Mouse (Mus musculus): ENCODE results near the gene 4930558K02Rik. TPM values are rescaled to one million over a fixed set of nuclear protein-coding genes. Genes with fewer than 3 reads are reported as not detected.

Gene 4930558K02Rik
- polyA plus RNA-seq, 1 experiment, result not detected

DNA sequence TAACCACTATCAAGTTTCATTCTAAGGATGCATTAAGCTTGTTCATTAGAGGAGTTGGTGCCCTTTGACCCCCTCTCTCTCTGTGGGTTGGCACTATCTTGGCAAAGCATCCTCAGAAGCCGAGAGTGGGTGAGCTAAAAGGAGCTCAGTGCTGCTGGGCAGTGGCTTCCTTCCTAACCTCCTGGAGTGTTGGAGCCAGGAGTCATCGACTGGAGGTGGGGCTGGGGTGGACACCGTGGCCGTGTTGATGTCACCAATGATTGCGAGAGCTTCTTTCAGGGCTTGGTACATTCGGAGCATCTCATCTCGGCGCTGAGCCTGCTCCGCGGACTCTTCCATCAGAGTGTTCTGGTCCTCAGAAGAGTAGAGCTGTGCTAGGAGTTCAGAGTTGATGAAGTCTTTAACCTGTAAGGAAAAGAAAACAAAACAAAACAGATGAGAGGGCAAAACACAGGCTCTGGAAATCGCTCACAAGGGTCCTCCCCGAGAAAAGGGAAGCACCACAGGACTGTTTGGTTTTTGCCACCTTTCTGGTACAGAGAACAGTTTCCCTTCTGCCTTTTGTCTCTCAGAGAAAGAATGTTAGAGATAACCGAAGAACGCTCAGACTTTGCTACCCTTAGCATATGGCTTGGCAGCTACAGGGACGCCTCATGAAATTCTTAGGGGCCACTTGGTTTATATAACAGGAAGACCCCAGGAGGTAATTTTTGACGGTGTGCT lies 32.2 kb upstream of the 4930558K02Rik start:
- H3K4me3 ChIP-seq (ENCODE audit: insufficient read depth, low read length), result no peak overlapping the region
- peaks cover 30% of the 10 kb centered on the region for H3K4me1 ChIP-seq (ENCODE audit: control insufficient read depth, insufficient read depth, low read length)
- TF ChIP-seq CTCF (IDR thresholded peaks at IDR 0.05; ENCODE audit: borderline replicate concordance, insufficient read depth, low read length) (no peak), POLR2A (IDR thresholded peaks at IDR 0.05; ENCODE audit: low read depth, low read length) (no peak)
- H3K27ac ChIP-seq (ENCODE audit: insufficient read depth, low read length), result no peak overlapping the region

DNA sequence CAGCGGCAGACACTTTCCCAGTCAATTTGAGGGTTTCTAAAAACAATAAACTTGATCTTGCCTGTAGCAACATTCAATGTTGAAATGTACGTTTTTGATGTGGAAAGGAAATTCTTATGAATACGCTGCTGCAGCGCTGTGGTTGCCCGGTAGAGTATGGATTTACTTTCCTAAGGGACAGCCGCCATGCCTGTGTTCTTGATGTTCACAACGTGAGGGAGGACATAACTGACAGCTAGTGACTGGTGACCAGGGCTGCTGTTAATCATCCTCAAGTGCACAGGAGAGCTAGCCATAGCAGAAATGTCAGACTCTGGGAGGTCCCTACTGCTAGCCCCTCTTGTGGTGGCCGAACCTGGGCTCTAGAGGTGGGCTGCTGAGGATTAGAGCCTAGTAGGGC lies 29.6 kb upstream of the 4930558K02Rik start:
- H3K4me1 ChIP-seq (ENCODE audit: control insufficient read depth, insufficient read depth, low read length), result peaks cover 23% of the 10 kb centered on the region
- peak; percentile 12; the same call in 1 of the 2 replicates for TF ChIP-seq POLR2A (IDR thresholded peaks at IDR 0.05; ENCODE audit: low read depth, low read length)
- TF ChIP-seq CTCF (IDR thresholded peaks at IDR 0.05; ENCODE audit: borderline replicate concordance, insufficient read depth, low read length), result no peak
- peak overlapping the region; percentile 99 for H3K27ac ChIP-seq (ENCODE audit: insufficient read depth, low read length)
- no peak overlapping the region for H3K4me3 ChIP-seq (ENCODE audit: insufficient read depth, low read length)

DNA sequence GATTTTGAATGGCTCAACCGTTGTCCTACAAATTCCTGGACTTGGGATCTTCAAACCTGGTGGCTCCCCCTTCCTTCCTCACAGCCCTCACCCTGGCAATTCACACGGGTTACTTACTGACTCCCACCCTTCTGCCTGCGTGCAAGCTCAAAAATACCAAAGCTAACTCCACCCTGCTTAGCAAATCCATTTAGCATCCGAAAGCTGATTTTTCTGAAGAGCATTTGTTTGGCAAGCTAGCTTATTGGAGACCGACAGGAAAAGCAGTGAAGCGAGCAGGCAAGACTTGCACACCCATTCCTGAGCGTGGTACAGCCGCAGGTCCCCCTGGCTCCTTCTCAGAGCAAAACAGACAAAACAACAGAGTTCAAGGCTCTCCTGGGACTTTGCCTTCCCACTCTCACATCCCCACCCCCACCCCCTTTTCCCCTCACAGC lies 29.2 kb upstream of the 4930558K02Rik start:
- H3K4me1 ChIP-seq (ENCODE audit: control insufficient read depth, insufficient read depth, low read length), result peaks cover 22% of the 10 kb centered on the region

DNA sequence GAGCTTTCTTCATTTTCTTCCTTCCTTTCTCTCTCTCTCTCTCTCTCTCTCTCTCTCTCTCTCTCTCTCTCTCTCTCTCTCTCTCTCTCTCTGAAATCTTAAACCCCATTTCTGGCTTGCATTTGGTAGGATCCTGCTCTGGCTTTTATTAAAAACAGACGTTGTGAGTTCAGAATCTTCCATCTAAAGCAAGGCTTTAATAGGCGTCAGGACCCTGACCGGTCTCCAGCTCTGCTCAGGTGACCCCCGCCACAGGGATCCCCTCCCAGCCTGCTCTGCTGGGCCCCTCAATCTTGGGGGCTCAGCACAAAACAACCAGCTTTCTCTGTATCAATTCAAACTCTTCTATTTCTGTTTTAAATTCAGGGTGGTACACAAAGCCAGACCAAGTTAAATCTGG lies 28.8 kb upstream of the 4930558K02Rik start:
- Histone ChIP-seq H3K27ac (ENCODE audit: insufficient read depth, low read length) (peak overlapping the region; percentile 99), H3K4me1 (ENCODE audit: control insufficient read depth, insufficient read depth, low read length) (peaks cover 21% of the 10 kb centered on the region), H3K4me3 (ENCODE audit: insufficient read depth, low read length) (no peak overlapping the region)
- TF ChIP-seq CTCF (IDR thresholded peaks at IDR 0.05; ENCODE audit: borderline replicate concordance, insufficient read depth, low read length), result no peak

More for the DNA sequence above, 29.2 kb upstream of the 4930558K02Rik start:
- Histone ChIP-seq H3K4me3 (ENCODE audit: insufficient read depth, low read length) (no peak overlapping the region), H3K27ac (ENCODE audit: insufficient read depth, low read length) (peak overlapping the region; percentile 99)
- TF ChIP-seq POLR2A (IDR thresholded peaks at IDR 0.05; ENCODE audit: low read depth, low read length) (peak; percentile 55), CTCF (IDR thresholded peaks at IDR 0.05; ENCODE audit: borderline replicate concordance, insufficient read depth, low read length) (no peak)

DNA sequence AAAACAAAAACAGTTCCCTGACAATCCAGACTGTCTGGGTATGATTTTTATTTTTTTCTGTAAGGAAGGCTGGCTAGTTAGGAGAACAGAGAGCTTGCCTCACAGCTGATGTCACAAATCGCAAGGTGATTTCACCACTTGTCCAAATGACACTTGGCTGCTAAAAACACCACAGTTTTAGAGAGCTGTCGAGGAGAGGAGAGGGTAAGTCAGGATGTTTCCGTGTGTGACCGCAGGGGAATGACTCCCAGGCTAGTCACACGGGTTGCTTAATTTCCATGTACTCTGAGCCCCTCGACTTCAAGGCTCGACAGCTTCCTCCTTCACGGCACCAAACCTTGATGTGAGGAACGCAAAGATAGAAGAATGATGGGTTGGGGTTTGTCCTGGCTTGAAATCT lies 26.7 kb upstream of the 4930558K02Rik start:
- TF ChIP-seq POLR2A (IDR thresholded peaks at IDR 0.05; ENCODE audit: low read depth, low read length) (peak; percentile 42; the same call in 1 of the 2 replicates), CTCF (IDR thresholded peaks at IDR 0.05; ENCODE audit: borderline replicate concordance, insufficient read depth, low read length) (no peak)
- Histone ChIP-seq H3K4me1 (ENCODE audit: control insufficient read depth, insufficient read depth, low read length) (peaks cover 24% of the 10 kb centered on the region), H3K4me3 (ENCODE audit: insufficient read depth, low read length) (no peak overlapping the region)

DNA sequence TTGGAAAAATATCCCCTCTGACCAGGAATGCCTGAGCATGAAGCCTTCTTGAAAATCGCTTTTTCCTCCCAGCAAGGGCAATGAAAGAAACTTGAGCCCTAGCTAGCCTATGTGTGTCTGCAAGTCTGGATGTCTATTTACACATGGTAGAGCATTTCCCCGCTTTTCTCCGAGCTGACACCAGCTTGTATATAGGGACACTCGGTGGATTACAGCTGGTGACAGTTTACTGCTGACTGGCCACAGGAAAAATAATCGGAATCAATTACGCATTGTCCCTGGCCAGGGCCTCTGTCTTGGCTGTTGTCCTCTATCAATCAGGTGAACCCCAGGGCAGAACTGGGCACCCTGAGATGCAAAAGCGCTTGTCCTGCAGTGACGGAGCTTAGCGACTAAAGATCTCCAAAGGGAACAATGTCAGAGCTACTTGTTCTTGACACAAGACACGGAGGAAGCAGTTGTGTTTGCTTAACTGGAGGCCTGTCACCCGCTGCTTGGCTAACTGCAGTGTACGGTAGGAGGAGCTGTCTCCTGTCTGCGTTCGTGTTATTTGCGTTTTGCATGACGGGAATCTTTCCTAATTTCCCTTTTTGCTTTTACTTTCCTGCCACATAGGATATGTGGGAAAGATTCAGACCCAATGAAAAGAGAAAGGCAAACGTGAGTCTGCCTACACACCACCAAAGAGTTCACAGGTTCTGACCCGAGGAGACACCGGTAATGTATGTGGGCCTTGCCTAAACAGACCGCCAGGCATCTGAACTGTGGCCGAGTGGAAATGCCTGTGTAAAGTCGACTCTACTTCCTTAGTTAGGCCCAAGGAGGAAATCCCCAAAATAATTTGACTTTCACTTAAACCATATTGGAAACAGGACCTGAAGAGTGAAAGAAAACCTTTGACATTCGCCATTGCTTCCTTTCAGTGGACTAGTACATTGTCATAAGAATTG lies 25.7 kb upstream of the 4930558K02Rik start:
- Histone ChIP-seq H3K4me1 (ENCODE audit: control insufficient read depth, insufficient read depth, low read length) (peaks cover 32% of the 10 kb centered on the region), H3K27ac (ENCODE audit: insufficient read depth, low read length) (peak overlapping the region; percentile 99), H3K4me3 (ENCODE audit: insufficient read depth, low read length) (no peak overlapping the region)
- TF ChIP-seq POLR2A (IDR thresholded peaks at IDR 0.05; ENCODE audit: low read depth, low read length) (peak; percentile 31; the same call in 1 of the 2 replicates), CTCF (IDR thresholded peaks at IDR 0.05; ENCODE audit: borderline replicate concordance, insufficient read depth, low read length) (peak; percentile 69; the same call in 1 of the 2 replicates)

More for the DNA sequence above, 26.7 kb upstream of the 4930558K02Rik start:
- peak overlapping the region; percentile 99 for H3K27ac ChIP-seq (ENCODE audit: insufficient read depth, low read length)

DNA sequence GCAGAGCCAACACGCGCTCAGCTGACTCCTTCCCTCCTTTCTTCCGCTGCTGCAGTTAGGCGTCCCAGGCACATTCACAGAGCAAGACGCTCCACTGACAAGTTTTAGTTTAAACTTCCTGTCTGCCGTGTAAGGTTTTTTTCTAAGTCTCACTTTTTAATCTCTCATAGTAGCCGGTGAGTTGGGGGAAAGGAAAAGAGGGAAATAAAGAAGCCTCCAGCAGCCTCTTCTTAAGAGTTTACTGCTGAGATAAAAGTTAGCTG lies 25.0 kb upstream of the 4930558K02Rik start:
- peaks cover 34% of the 10 kb centered on the region for H3K4me1 ChIP-seq (ENCODE audit: control insufficient read depth, insufficient read depth, low read length)
- H3K27ac ChIP-seq (ENCODE audit: insufficient read depth, low read length), result peak overlapping the region; percentile 99
- H3K4me3 ChIP-seq (ENCODE audit: insufficient read depth, low read length), result no peak overlapping the region
- no peak; the same call in 1 of the 2 replicates for TF ChIP-seq POLR2A (IDR thresholded peaks at IDR 0.05; ENCODE audit: low read depth, low read length)
- no peak for TF ChIP-seq CTCF (IDR thresholded peaks at IDR 0.05; ENCODE audit: borderline replicate concordance, insufficient read depth, low read length)

DNA sequence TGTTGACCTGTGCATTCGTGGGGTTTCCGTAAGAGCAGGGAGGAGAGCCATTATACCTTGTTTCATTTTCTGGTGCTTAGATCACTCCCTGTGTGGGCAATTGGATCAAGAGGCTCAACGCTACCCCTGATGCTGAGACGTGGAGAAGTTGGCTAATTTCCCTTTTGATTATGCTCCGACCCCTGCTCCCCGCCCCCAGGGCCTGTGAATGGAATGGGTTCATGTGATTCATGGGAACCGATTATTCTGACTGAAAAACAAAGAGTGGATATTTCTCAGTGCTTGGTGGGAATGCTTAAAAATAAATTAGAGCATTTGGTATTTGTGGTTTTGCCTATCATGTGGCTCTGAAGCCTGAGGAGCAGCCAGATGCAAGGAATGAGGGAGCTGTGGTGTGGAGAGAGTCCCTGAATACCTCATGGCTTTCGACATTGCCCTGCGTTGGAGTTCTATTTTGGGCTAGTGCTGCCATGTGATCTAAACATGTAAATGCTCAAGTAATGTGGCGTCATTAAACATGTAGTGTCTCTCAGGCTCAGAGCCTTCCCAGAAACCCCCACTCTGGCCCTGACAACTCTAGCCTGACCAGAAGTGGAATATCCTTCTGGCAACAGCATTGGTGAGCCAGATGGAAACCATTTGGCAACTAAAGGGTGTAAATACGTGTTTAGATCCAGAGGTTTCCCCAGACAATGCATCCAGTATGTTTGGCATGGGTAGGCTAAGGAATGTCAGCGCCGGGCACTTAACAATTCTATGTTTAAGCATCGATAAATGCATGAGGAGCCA lies 24.5 kb upstream of the 4930558K02Rik start:
- peaks cover 30% of the 10 kb centered on the region for H3K4me1 ChIP-seq (ENCODE audit: control insufficient read depth, insufficient read depth, low read length)
- TF ChIP-seq CTCF (IDR thresholded peaks at IDR 0.05; ENCODE audit: borderline replicate concordance, insufficient read depth, low read length), result no peak
- peak; percentile 29; the same call in 1 of the 2 replicates for TF ChIP-seq POLR2A (IDR thresholded peaks at IDR 0.05; ENCODE audit: low read depth, low read length)
- no peak overlapping the region for H3K4me3 ChIP-seq (ENCODE audit: insufficient read depth, low read length)
- peak overlapping the region; percentile 99 for H3K27ac ChIP-seq (ENCODE audit: insufficient read depth, low read length)

DNA sequence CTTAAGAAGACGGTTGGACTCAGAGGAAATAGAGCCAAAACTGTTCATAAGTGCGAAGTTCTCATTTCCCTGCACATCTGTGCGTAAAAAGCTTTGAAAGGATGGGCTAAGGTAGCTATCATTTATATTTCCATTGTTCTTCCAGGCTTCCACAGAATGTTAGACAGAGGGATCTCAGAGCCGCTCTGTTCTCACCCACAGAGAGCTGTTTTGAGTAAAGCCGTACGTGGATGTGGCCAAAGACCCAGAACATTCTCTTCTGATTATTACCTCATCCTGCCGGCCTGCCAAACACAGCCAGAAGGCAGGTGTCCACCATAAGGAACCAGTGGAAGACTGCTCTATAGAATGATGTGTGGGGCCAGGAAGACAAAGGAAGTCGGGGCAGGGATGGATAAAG lies 21.9 kb upstream of the 4930558K02Rik start:
- no peak for TF ChIP-seq POLR2A (IDR thresholded peaks at IDR 0.05; ENCODE audit: low read depth, low read length)
- TF ChIP-seq CTCF (IDR thresholded peaks at IDR 0.05; ENCODE audit: borderline replicate concordance, insufficient read depth, low read length), result no peak
- Histone ChIP-seq H3K4me3 (ENCODE audit: insufficient read depth, low read length) (no peak overlapping the region), H3K27ac (ENCODE audit: insufficient read depth, low read length) (peak overlapping the region; percentile 100), H3K4me1 (ENCODE audit: control insufficient read depth, insufficient read depth, low read length) (peaks cover 25% of the 10 kb centered on the region)

Measured in embryonic fibroblast, embryonic 13.5 days (primary cell).